Mouse (Mus musculus): ENCODE measurements around the gene Fbxo30. TPM values are rescaled to one million over a fixed set of nuclear protein-coding genes. Genes with fewer than 3 reads are reported as not detected.

The Fbxo30 gene
- polyA plus RNA-seq, 1 experiment from 2014 or later = 15.1 TPM

DNA sequence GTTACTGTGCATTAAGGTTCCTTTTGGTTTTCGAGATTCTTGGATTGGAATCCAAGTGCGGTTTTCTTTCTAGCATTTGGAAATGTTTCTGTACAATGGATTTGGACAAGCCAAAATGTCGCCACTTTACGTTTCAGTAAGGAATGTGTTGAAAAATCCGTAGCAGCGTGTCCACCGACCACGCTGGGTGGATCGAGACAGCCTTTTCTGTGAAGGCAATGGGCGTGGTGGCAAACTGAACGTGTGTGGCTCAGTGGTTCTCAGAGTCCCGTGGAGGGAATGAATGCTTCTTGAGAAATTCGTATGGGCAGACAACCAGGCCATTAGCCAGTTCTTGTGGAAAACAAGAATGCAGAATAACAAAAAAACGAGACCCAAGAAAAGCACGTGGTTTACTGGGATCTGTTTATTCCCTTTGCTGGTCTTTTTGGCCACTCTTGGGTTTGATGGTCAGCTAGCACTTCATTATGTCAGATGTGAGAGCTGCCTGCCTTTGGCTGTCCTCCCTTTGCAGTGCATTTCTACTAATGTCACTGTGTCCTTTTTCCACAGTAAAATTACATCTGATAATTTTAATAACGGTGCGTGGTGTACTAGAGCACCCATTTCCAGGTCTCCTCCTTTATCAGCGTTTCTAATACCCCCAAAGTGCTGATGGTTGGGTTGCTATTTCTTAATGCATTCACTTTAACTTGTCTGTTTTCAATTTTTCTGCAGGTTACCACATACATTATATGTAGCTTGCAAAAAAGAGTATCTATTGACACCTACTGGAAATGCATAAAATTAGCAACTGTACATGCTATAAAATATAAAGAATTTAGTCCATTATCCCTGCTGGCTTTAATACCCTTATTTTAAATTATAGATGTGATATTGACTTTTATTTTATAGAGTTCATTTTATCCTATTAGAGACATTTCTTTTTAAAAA lies 63.7 kb downstream of the Fbxo30 start:
- ATAC-seq (no peak), DNase-seq (ENCODE audit: low spot score) (no peak)
- H3K9ac ChIP-seq (ENCODE audit: low read length) = no peak overlapping the region
- H3K4me2 ChIP-seq (ENCODE audit: low read length) = no peak overlapping the region
- no peaks in the 10 kb centered on the region for H3K27me3 ChIP-seq (replicated peaks; ENCODE audit: control insufficient read depth, insufficient read depth, low read length)
- H3K36me3 ChIP-seq (ENCODE audit: control insufficient read depth, insufficient read depth, low read length) = no peaks in the 10 kb centered on the region
- H3K4me1 ChIP-seq (ENCODE audit: control insufficient read depth, insufficient read depth, low read length) = no peaks in the 10 kb centered on the region
- H3K4me3 ChIP-seq (ENCODE audit: low read depth, low read length) = no peak overlapping the region
- WGBS = 77% methylated on average over 18 of the region's 18 CpGs
- no peaks in the 10 kb centered on the region for H3K9me3 ChIP-seq (replicated peaks; ENCODE audit: control insufficient read depth, low read length)
- H3K27ac ChIP-seq (ENCODE audit: low read depth, low read length) = no peak overlapping the region

Other genes starting within 250 kb of the Fbxo30 start
- 2.0 and 3.3 TPM in 2 replicates for gene Grm1, start 199.0 kb upstream of the Fbxo30 start, polyA plus RNA-seq (2014; fragmentation: Nextera tagmentation; extraction: Ambion mirVana)
- gene Shprh, start 131.9 kb upstream of the Fbxo30 start, polyA plus RNA-seq (2014; fragmentation: Nextera tagmentation; extraction: Ambion mirVana) = 24.5 and 31.9 TPM in 2 replicates
- 1.0 and 1.1 TPM in 2 replicates for gene Epm2a, start 62.1 kb downstream of the Fbxo30 start, polyA plus RNA-seq (2014; fragmentation: Nextera tagmentation; extraction: Ambion mirVana)